Mouse (Mus musculus) liver, embryonic 14.5 days (tissue): Measurements from ENCODE around the gene Sos1. TPM values are rescaled to one million over a fixed set of nuclear protein-coding genes. Genes with fewer than 3 reads are reported as not detected.

Source experiments
- ATAC-seq: fragments of 200-750 bp; cut with Nextera tagmentation; 2 replicates; pipeline ENCODE4 v1.8.0; 2017; ENCODE audit warnings: moderate number of reproducible peaks, mild to moderate bottlenecking, moderate library complexity; ENCODE audit not compliant: insufficient read depth
- DNase-seq, 3 experiments: peaks; one replicate each; pipeline ENCODE4 v3.0.0-alpha.2; 2012 to 2013; ENCODE audit warnings: low read depth in 3 of 3, low spot score in 3 of 3
- H3K27ac ChIP-seq: fragments of 300-500 bp; sonication (generic); 2 replicates; pipeline ENCODE4 v1.5.1; 2014; ENCODE audit warnings: moderate library complexity, mild to moderate bottlenecking, control low read depth, inconsistent platforms
- H3K27me3 ChIP-seq: fragments of 300-500 bp; sonication (generic); 2 replicates; pipeline ENCODE4 v1.6.1; 2014; ENCODE audit warnings: mild to moderate bottlenecking, low read length, moderate library complexity; ENCODE audit not compliant: control insufficient read depth, insufficient read depth
- H3K36me3 ChIP-seq: fragments of 300-500 bp; sonication (generic); replicated peaks from 2 replicates; pipeline ENCODE4 v1.6.1; 2014; ENCODE audit warnings: low read depth; ENCODE audit not compliant: control insufficient read depth, insufficient read depth
- H3K4me1 ChIP-seq, 2 experiments: fragments of 200-500 bp in 1 of 2; fragments of 300-500 bp in 1 of 2; sonication (generic) in 1 of 2; replicated peaks; 2 replicates each; pipeline ENCODE4 v1.6.1; 2012 to 2014; ENCODE audit warnings: antibody characterized with exemption in 1 of 2, inconsistent platforms in 1 of 2, low read length in 1 of 2; ENCODE audit not compliant: control insufficient read depth in 2 of 2, insufficient read depth in 2 of 2
- H3K4me2 ChIP-seq: fragments of 300-500 bp; sonication (generic); 2 replicates; pipeline ENCODE4 v1.6.1; 2014; ENCODE audit warnings: low read depth, mild to moderate bottlenecking, control low read depth, moderate library complexity
- H3K4me3 ChIP-seq, 2 experiments: fragments of 200-500 bp in 1 of 2; fragments of 300-500 bp in 1 of 2; sonication (generic) in 1 of 2; 2 replicates each; pipeline ENCODE4 v1.5.1; 2012 to 2014; ENCODE audit warnings: low read depth in 2 of 2, low read length in 2 of 2, mild to moderate bottlenecking in 2 of 2, control low read depth in 1 of 2, inconsistent platforms in 1 of 2, moderate library complexity in 1 of 2; ENCODE audit not compliant: insufficient read depth in 1 of 2
- H3K9ac ChIP-seq: fragments of 300-500 bp; sonication (generic); replicated peaks from 2 replicates; pipeline ENCODE4 v1.6.1; 2014; ENCODE audit warnings: mild to moderate bottlenecking, control low read depth, moderate library complexity
- H3K9me3 ChIP-seq: fragments of 300-500 bp; sonication (generic); 2 replicates; pipeline ENCODE4 v1.6.1; 2016; ENCODE audit warnings: low read length, mixed read lengths; ENCODE audit not compliant: control insufficient read depth
- CTCF ChIP-seq: IDR thresholded peaks from 2 replicates; pipeline ENCODE4 v1.5.1; 2016; ENCODE audit warnings: antibody characterized with exemption, low read depth, control low read depth
- EP300 ChIP-seq: IDR thresholded peaks from 2 replicates; pipeline ENCODE4 v1.6.1; 2016; ENCODE audit warnings: antibody characterized with exemption, low read depth
- WGBS: fragments of 180-500 bp; shearing (Covaris S2); extraction: QIAGEN DNeasy Blood & Tissue Kit; methylation state at CpG from one replicate; pipeline ENCODE4 v1.1.7; 2014; ENCODE audit not compliant: insufficient replicate concordance; 5-methylcytosine and 5-hydroxymethylcytosine counted together
- polyA plus RNA-seq, 2 experiments: library from polyadenylated mRNA; depleted of rRNA in 1 of 2; stranded (reverse) in 1 of 2; unstranded in 1 of 2; fragments of >200 nt; fragmentation: Nextera tagmentation in 1 of 2; extraction: Ambion mirVana in 1 of 2; gene quantifications; 2 replicates each; pipeline versions ENCODE4 v1.2.1 to v1.2.3; 2012 to 2014

The Sos1 gene
- polyA plus RNA-seq, 2 experiments: 1.3 to 1.7 TPM

- WGBS: 70% methylated on average over 3 of the region's 3 CpGs
- H3K9me3 ChIP-seq: no peaks in the 10 kb centered on the region
- H3K27me3 ChIP-seq: no peaks in the 10 kb centered on the region
- no peak overlapping the region for H3K27ac ChIP-seq
- no peak for DNase-seq
- H3K4me1 ChIP-seq: no peaks in the 10 kb centered on the region
- no peak overlapping the region for H3K4me3 ChIP-seq
- H3K9ac ChIP-seq: no peak overlapping the region
- TF ChIP-seq EP300 (no peak), CTCF (no peak)
- H3K36me3 ChIP-seq: peaks cover 2% of the 10 kb centered on the region
- no peak for ATAC-seq
- H3K4me2 ChIP-seq: no peak overlapping the region
These were observed 29.7 kb downstream of the Sos1 start for GRCm38 (mm10) chr17:80450426-80451030.

GRCm38 (mm10) chr17:80446470-80446869 is 33.8 kb downstream of the Sos1 start:
- Histone ChIP-seq H3K36me3 (peaks cover 7% of the 10 kb centered on the region), H3K4me2 (no peak overlapping the region), H3K9me3 (no peaks in the 10 kb centered on the region), H3K4me1 (no peaks in the 10 kb centered on the region), H3K9ac (no peak overlapping the region), H3K27me3 (no peaks in the 10 kb centered on the region), H3K27ac (no peak overlapping the region), H3K4me3 (no peak overlapping the region)
- 76% methylated on average over 5 of the region's 5 CpGs for WGBS
- TF ChIP-seq EP300: no peak
- TF ChIP-seq CTCF: no peak
- DNase-seq: no peak
- no peak for ATAC-seq

- Histone ChIP-seq H3K9me3 (no peaks in the 10 kb centered on the region), H3K4me3 (no peak overlapping the region), H3K36me3 (peaks cover 7% of the 10 kb centered on the region), H3K4me1 (no peaks in the 10 kb centered on the region), H3K27ac (no peak overlapping the region), H3K4me2 (no peak overlapping the region), H3K9ac (no peak overlapping the region), H3K27me3 (no peaks in the 10 kb centered on the region)
- TF ChIP-seq CTCF (no peak), EP300 (no peak)
- 82% methylated on average over 7 of the region's 7 CpGs for WGBS
- ATAC-seq (no peak), DNase-seq (no peak)
These were observed 34.8 kb downstream of the Sos1 start for GRCm38 (mm10) chr17:80445433-80445832.

GRCm38 (mm10) chr17:80435680-80436079 is 44.6 kb downstream of the Sos1 start:
- Histone ChIP-seq H3K4me3 (no peak overlapping the region), H3K27me3 (no peaks in the 10 kb centered on the region), H3K4me2 (no peak overlapping the region), H3K4me1 (no peaks in the 10 kb centered on the region), H3K9ac (no peak overlapping the region), H3K27ac (no peak overlapping the region), H3K9me3 (no peaks in the 10 kb centered on the region), H3K36me3 (peaks cover 6% of the 10 kb centered on the region; the same call in 1 of the 2 replicates)
- ATAC-seq (no peak), DNase-seq (no peak)
- WGBS: 74% methylated on average over 5 of the region's 5 CpGs
- TF ChIP-seq EP300 (no peak), CTCF (no peak)

- no peak overlapping the region for H3K4me3 ChIP-seq
- ATAC-seq: no peak
- H3K4me2 ChIP-seq: no peak overlapping the region
- no peaks in the 10 kb centered on the region for H3K4me1 ChIP-seq
- H3K9me3 ChIP-seq: no peaks in the 10 kb centered on the region
- no peak overlapping the region for H3K27ac ChIP-seq
- WGBS: 88% methylated on average over 3 of the region's 3 CpGs
- TF ChIP-seq CTCF: no peak
- no peak for TF ChIP-seq EP300
- H3K9ac ChIP-seq: no peak overlapping the region
- peaks cover 6% of the 10 kb centered on the region; the same call in 1 of the 2 replicates for H3K36me3 ChIP-seq
- no peak for DNase-seq
- no peaks in the 10 kb centered on the region for H3K27me3 ChIP-seq
These were observed 45.8 kb downstream of the Sos1 start for GRCm38 (mm10) chr17:80434430-80434829.
